Mouse (Mus musculus): ENCODE measurements around the gene Ift88.

DNA sequence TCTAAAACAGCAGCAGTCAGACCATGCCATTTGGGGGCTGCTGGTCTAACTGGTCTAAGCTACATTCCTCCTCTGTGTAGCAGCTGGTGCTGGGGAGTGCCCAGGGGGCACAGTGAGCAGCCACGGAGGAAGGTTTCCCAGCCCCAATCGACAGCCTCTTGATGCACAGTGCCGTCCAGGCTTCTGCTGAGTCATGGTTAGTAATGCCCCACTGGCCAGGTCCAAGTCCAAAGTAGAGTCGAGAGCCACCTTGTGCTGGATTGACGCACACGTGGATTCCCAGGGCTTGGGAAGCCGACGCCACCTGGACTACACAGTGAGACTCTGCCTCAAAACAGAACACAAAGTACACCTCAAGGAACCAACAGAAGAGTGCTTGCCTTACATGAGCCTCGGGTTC is 46.9 kb upstream of the Ift88 start:
- TF ChIP-seq CTCF (IDR thresholded peaks at IDR 0.05; ENCODE audit: borderline replicate concordance, insufficient read depth, low read length) (no peak), POLR2A (IDR thresholded peaks at IDR 0.05; ENCODE audit: low read depth, low read length) (no peak)

Data from embryonic fibroblast, embryonic 13.5 days (primary cell).